Mouse (Mus musculus) bone marrow macrophage, adult 2 months (primary cell): ENCODE measurements around the gene D930048N14Rik. TPM values are rescaled to one million over a fixed set of nuclear protein-coding genes. Genes with fewer than 3 reads are reported as not detected.

ENCODE experiments used
- H3K27ac ChIP-seq: 2 replicates; pipeline ENCODE4 v1.5.1; 2012; ENCODE audit warnings: low read depth, low read length; ENCODE audit not compliant: insufficient read depth
- H3K4me1 ChIP-seq: 2 replicates; pipeline ENCODE4 v1.6.1; 2012; ENCODE audit warnings: low read length; ENCODE audit not compliant: control insufficient read depth, insufficient read depth
- H3K4me3 ChIP-seq: 2 replicates; pipeline ENCODE4 v1.5.1; 2012; ENCODE audit warnings: mild to moderate bottlenecking, low read length, moderate library complexity; ENCODE audit not compliant: insufficient read depth
- CTCF ChIP-seq: IDR thresholded peaks from 2 replicates; pipeline ENCODE4 v1.5.1; 2012; ENCODE audit warnings: low read depth, mild to moderate bottlenecking, low read length, moderate library complexity
- POLR2A ChIP-seq: IDR thresholded peaks from 2 replicates; pipeline ENCODE4 v1.6.1; 2012; ENCODE audit warnings: mild to moderate bottlenecking, low read depth, low read length, borderline replicate concordance
- polyA plus RNA-seq: library from polyadenylated mRNA; stranded (reverse); fragments of >200 nt; gene quantifications from 2 replicates; pipeline ENCODE4 v1.2.4, GENCODE M21; 2012; ENCODE audit not compliant: missing spikeins, insufficient read depth, insufficient read length

D930048N14Rik gene
- polyA plus RNA-seq, 1 experiment = 8.1 TPM

GRCm38 (mm10) chr11:51640748-51641147 lies 10.0 kb upstream of the D930048N14Rik start:
- H3K4me1 ChIP-seq = peaks cover 35% of the 10 kb centered on the region
- no peak overlapping the region for H3K4me3 ChIP-seq
- TF ChIP-seq CTCF (no peak), POLR2A (no peak)
- no peak overlapping the region for H3K27ac ChIP-seq

GRCm38 (mm10) chr11:51643202-51643601 lies 7.6 kb upstream of the D930048N14Rik start:
- Histone ChIP-seq H3K4me1 (peaks cover 23% of the 10 kb centered on the region), H3K4me3 (no peak overlapping the region), H3K27ac (no peak overlapping the region)
- TF ChIP-seq CTCF (no peak), POLR2A (no peak)

DNA sequence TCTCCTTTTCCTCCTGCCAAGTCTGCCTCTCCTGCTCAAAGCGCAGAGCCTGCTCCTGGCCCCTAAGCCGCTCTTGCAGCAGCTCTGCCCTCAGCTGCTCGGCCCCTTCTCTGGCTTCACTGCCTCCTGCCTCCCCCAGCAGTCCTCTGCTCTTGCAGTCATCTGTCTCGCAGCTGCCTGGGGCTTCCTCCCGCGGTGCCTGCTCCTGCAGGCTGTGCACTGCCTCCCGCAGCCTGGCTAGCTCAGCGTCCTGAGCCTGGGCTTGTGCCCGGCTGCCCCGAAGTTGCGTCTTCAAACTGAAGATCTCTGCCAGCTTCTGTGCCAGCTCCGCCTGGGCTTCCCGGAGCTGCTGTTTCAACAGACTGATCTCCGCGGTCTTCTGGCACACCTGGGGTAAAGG lies 7.0 kb upstream of the D930048N14Rik start:
- peak overlapping the region; percentile 67 for H3K27ac ChIP-seq
- TF ChIP-seq POLR2A = no peak
- TF ChIP-seq CTCF = no peak
- H3K4me3 ChIP-seq = peak overlapping the region; percentile 23
- H3K4me1 ChIP-seq = peaks cover 18% of the 10 kb centered on the region

- peak overlapping the region; percentile 67 for H3K27ac ChIP-seq
- no peak for TF ChIP-seq CTCF
- no peak for TF ChIP-seq POLR2A
- peak overlapping the region; percentile 23 for H3K4me3 ChIP-seq
- H3K4me1 ChIP-seq = peaks cover 17% of the 10 kb centered on the region
Measured at GRCm38 (mm10) chr11:51644217-51644616, 6.5 kb upstream of the D930048N14Rik start.

- TF ChIP-seq POLR2A (no peak), CTCF (no peak)
- Histone ChIP-seq H3K4me3 (no peak overlapping the region), H3K4me1 (peaks cover 20% of the 10 kb centered on the region), H3K27ac (no peak overlapping the region)
Measured at GRCm38 (mm10) chr11:51645293-51645692, 5.5 kb upstream of the D930048N14Rik start.

- no peak overlapping the region for H3K27ac ChIP-seq
- no peak overlapping the region for H3K4me3 ChIP-seq
- TF ChIP-seq CTCF (no peak), POLR2A (no peak)
- H3K4me1 ChIP-seq = peaks cover 20% of the 10 kb centered on the region
Measured at GRCm38 (mm10) chr11:51646245-51646644, 4.5 kb upstream of the D930048N14Rik start.

DNA sequence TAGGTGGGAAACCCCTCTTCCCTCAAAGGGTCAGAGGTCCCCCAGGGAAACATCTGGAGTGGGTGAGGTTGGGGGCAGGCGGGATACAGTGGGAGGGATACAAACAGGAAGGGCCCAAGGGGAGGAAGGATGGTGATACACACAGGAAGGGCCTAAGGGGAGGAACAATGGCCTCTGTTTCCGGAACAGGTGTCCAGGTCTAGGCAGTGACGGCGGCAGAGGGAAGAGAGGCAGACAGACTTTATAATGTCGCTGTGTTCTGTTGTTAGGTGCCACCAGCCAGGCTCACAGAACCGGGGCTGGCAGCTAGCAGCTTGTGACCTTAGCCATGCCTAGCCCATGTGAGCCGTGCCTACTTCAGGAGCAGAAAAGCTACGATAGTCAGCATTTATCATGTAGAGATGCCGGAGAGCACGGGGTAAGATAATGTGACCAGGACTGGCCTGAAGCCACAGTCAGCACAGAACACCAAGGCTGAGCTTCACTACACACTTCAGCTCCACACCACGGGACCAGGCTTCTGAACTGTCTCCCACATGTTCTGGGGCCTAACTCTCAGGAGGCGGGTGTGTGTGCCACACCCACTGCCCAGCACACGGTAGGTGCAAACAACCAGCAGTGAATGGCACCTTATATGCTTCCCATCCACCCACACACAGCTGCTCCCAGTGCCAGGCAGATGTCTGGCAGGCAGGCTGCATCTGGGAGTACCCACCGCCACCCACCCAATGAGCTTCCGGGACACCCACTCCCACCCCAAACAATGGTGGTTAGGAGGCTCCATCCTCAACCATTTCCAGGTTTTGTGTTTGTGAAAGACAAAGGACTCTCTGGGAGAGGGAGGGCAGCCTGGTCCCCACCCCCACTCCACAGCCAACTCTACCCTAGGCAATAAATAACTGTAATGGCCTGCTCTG lies 3.7 kb upstream of the D930048N14Rik start:
- TF ChIP-seq CTCF = no peak
- no peak for TF ChIP-seq POLR2A
- H3K4me3 ChIP-seq = no peak overlapping the region
- no peak overlapping the region for H3K27ac ChIP-seq
- peaks cover 20% of the 10 kb centered on the region for H3K4me1 ChIP-seq

GRCm38 (mm10) chr11:51648566-51648965 lies 2.2 kb upstream of the D930048N14Rik start:
- Histone ChIP-seq H3K4me1 (peaks cover 16% of the 10 kb centered on the region), H3K27ac (no peak overlapping the region), H3K4me3 (no peak overlapping the region)
- TF ChIP-seq CTCF = no peak
- TF ChIP-seq POLR2A = no peak

- TF ChIP-seq CTCF = no peak
- no peak for TF ChIP-seq POLR2A
- Histone ChIP-seq H3K4me1 (peaks cover 9% of the 10 kb centered on the region), H3K4me3 (peak overlapping the region; percentile 70), H3K27ac (no peak overlapping the region)
Measured at GRCm38 (mm10) chr11:51649111-51649888, 1.5 kb upstream of the D930048N14Rik start.

- Histone ChIP-seq H3K4me1 (peaks cover 5% of the 10 kb centered on the region), H3K4me3 (peak overlapping the region; percentile 70), H3K27ac (no peak overlapping the region)
- no peak for TF ChIP-seq CTCF
Measured at GRCm38 (mm10) chr11:51649889-51650199, 910 bp upstream of the D930048N14Rik start.
